Mouse (Mus musculus) liver, embryonic 16.5 days (tissue): ENCODE results near the gene Rnh1. TPM values are rescaled to one million over a fixed set of nuclear protein-coding genes. Genes with fewer than 3 reads are reported as not detected.

Source experiments
- ATAC-seq: fragments of 200-750 bp; cut with Nextera tagmentation; 2 replicates; pipeline ENCODE4 v1.8.0; 2017; ENCODE audit warnings: low read depth, mild to moderate bottlenecking, moderate number of reproducible peaks, moderate library complexity
- H3K27ac ChIP-seq: fragments of 300-500 bp; sonication (generic); 2 replicates; pipeline ENCODE4 v1.5.1; 2014; ENCODE audit warnings: mild to moderate bottlenecking, low read length
- H3K27me3 ChIP-seq: fragments of 300-500 bp; sonication (generic); 2 replicates; pipeline ENCODE4 v1.6.1; 2014; ENCODE audit warnings: low read depth, low read length, mixed read lengths; ENCODE audit not compliant: control insufficient read depth, insufficient read depth
- H3K36me3 ChIP-seq: fragments of 300-500 bp; sonication (generic); 2 replicates; pipeline ENCODE4 v1.6.1; 2014; ENCODE audit warnings: mild to moderate bottlenecking; ENCODE audit not compliant: control insufficient read depth, insufficient read depth
- H3K4me1 ChIP-seq: fragments of 300-500 bp; sonication (generic); 2 replicates; pipeline ENCODE4 v1.6.1; 2014; ENCODE audit warnings: low read depth, low read length, mixed read lengths; ENCODE audit not compliant: control insufficient read depth
- H3K4me2 ChIP-seq: fragments of 300-500 bp; sonication (generic); 2 replicates; pipeline ENCODE4 v1.6.1; 2014; ENCODE audit warnings: low read depth, low read length, mixed read lengths
- H3K4me3 ChIP-seq: fragments of 300-500 bp; sonication (generic); 2 replicates; pipeline ENCODE4 v1.5.1; 2014; ENCODE audit warnings: low read depth, mild to moderate bottlenecking, low read length
- H3K9ac ChIP-seq: fragments of 300-500 bp; sonication (generic); 2 replicates; pipeline ENCODE4 v1.6.1; 2014; ENCODE audit warnings: low read depth, low read length
- H3K9me3 ChIP-seq: fragments of 300-500 bp; sonication (generic); replicated peaks from 2 replicates; pipeline ENCODE4 v1.6.1; 2016; ENCODE audit warnings: low read length; ENCODE audit not compliant: control insufficient read depth
- WGBS: fragments of 180-500 bp; shearing (Covaris S2); extraction: QIAGEN DNeasy Blood & Tissue Kit; methylation state at CpG from one replicate; pipeline ENCODE4 v1.1.7; 2014; ENCODE audit not compliant: insufficient replicate concordance; 5-methylcytosine and 5-hydroxymethylcytosine counted together
- polyA plus RNA-seq: library from polyadenylated mRNA; unstranded; fragments of >200 nt; fragmentation: Nextera tagmentation; extraction: Ambion mirVana; gene quantifications from 2 replicates; pipeline ENCODE4 v1.2.1, GENCODE M21; 2015

The Rnh1 gene
- polyA plus RNA-seq, 1 experiment from 2014 or later = 71.7 TPM

GRCm38 (mm10) chr7:141193948-141194347, 21.3 kb upstream of the Rnh1 start, which contains the start of the genes Hras and Lrrc56:
Gene Hras, minus strand, starts transcription at chr7:141194005.
Gene Lrrc56, plus strand, starts transcription at chr7:141194157.
- Histone ChIP-seq H3K4me1 (peaks cover 52% of the 10 kb centered on the region), H3K27me3 (no peaks in the 10 kb centered on the region), H3K27ac (peak within 1 kb of the TSS; percentile 93), H3K9me3 (no peaks in the 10 kb centered on the region), H3K4me3 (peak within 1 kb of the TSS; percentile 92), H3K9ac (peak within 1 kb of the TSS; percentile 91), H3K36me3 (peaks cover 30% of the 10 kb centered on the region), H3K4me2 (peak within 1 kb of the TSS; percentile 99)
- peak; percentile 92 for ATAC-seq
- WGBS = under 1% methylated on average over 37 of the region's 39 CpGs

GRCm38 (mm10) chr7:141193348-141193856, 20.7 kb upstream of the Rnh1 start:
- peak; percentile 24; the same call in 1 of the 2 replicates for ATAC-seq
- Histone ChIP-seq H3K27ac (peak overlapping the region; percentile 82), H3K9me3 (no peaks in the 10 kb centered on the region), H3K4me1 (peaks cover 47% of the 10 kb centered on the region), H3K4me3 (peak overlapping the region; percentile 92), H3K27me3 (no peaks in the 10 kb centered on the region), H3K36me3 (peaks cover 30% of the 10 kb centered on the region), H3K9ac (peak overlapping the region; percentile 91), H3K4me2 (peak overlapping the region; percentile 92)
- under 1% methylated on average over 42 of the region's 43 CpGs for WGBS

GRCm38 (mm10) chr7:141192776-141193347, 20.2 kb upstream of the Rnh1 start:
- Histone ChIP-seq H3K36me3 (peaks cover 30% of the 10 kb centered on the region), H3K27ac (peak overlapping the region; percentile 82), H3K9me3 (no peaks in the 10 kb centered on the region), H3K4me3 (peak overlapping the region; percentile 92), H3K27me3 (no peaks in the 10 kb centered on the region), H3K4me2 (peak overlapping the region; percentile 92), H3K4me1 (peaks cover 42% of the 10 kb centered on the region), H3K9ac (peak overlapping the region; percentile 91)
- 21% methylated on average over 12 of the region's 12 CpGs for WGBS
- ATAC-seq = no peak

GRCm38 (mm10) chr7:141191796-141192685, 19.4 kb upstream of the Rnh1 start:
- peaks cover 30% of the 10 kb centered on the region for H3K36me3 ChIP-seq
- no peaks in the 10 kb centered on the region for H3K27me3 ChIP-seq
- ATAC-seq = no peak
- H3K4me3 ChIP-seq = peak overlapping the region; percentile 92
- H3K27ac ChIP-seq = no peak overlapping the region
- WGBS = 88% methylated on average over 24 of the region's 24 CpGs
- H3K4me1 ChIP-seq = peaks cover 33% of the 10 kb centered on the region
- H3K9me3 ChIP-seq = no peaks in the 10 kb centered on the region
- H3K9ac ChIP-seq = no peak overlapping the region; the same call in 1 of the 2 replicates
- peak overlapping the region; percentile 92 for H3K4me2 ChIP-seq

DNA sequence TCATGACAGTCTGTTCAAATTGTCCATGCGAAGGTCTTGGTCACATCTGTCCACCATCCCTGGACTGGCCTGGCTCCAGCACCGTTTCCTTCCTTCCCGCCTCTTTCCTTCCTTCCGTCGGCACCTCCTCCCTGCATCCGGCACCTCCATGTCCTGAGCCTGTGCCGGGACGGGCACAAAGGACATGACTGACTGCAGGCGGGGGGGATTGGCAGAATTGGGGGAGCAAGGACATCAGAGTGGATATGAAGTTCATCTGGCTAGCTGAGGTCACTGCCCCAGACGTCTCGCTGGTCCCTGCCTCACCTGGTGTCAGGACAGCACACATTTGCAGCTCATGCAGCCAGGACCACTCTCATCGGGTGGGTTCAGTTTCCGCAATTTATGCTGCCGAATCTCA, 18.4 kb upstream of the Rnh1 start:
- peaks cover 23% of the 10 kb centered on the region for H3K4me1 ChIP-seq
- no peaks in the 10 kb centered on the region for H3K9me3 ChIP-seq
- H3K36me3 ChIP-seq = peaks cover 30% of the 10 kb centered on the region
- no peak overlapping the region for H3K4me3 ChIP-seq
- no peaks in the 10 kb centered on the region for H3K27me3 ChIP-seq
- WGBS = 89% methylated on average over 14 of the region's 14 CpGs
- H3K27ac ChIP-seq = no peak overlapping the region; the same call in 1 of the 2 replicates
- no peak for ATAC-seq
- H3K4me2 ChIP-seq = no peak overlapping the region
- no peak overlapping the region for H3K9ac ChIP-seq

DNA sequence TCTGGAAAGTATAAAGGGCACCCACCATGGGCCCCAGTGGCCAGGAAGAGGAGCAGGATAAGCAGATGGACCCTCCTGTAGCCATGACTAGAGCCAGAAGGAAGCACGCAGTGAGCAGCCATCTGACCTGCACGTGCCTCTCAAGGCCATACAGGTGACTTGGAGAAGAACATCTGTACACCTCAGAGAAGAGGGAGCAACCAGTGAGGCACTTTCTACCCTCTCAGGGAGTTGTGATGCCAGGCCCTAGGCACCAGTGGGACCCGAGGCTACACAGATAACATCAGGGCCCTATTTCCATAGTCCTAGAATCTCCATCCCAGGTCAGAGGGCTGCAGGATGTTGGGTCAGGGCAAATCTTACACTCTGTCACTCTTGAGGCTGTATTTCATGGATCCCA, 17.6 kb upstream of the Rnh1 start:
- ATAC-seq = no peak
- H3K27ac ChIP-seq = no peak overlapping the region
- no peak overlapping the region for H3K9ac ChIP-seq
- H3K9me3 ChIP-seq = no peaks in the 10 kb centered on the region
- H3K27me3 ChIP-seq = no peaks in the 10 kb centered on the region
- H3K4me3 ChIP-seq = no peak overlapping the region
- H3K4me2 ChIP-seq = no peak overlapping the region
- peaks cover 30% of the 10 kb centered on the region for H3K36me3 ChIP-seq
- peaks cover 15% of the 10 kb centered on the region for H3K4me1 ChIP-seq
- WGBS = 73% methylated on average over 3 of the region's 3 CpGs

DNA sequence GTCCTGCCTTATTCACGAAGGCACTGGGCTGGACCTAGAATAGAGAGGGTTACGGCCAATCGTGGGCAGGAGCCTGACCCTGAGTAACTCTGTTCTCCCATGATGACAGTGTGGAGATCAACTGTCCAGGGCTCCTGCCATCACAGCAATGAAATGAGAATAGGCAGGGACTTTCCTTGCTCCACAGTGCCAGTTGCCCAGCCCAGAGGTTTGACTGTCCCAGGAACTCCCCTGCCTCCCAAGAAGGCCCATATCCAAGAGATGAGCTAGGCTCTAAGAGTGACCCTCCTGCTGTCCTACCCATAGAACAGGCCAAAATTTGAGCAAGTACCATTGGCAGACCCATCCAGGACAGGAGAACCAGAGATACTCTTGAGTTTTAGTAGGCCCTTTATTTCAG, 16.1 kb upstream of the Rnh1 start:
- 89% methylated on average over 3 of the region's 3 CpGs for WGBS
- Histone ChIP-seq H3K27ac (no peak overlapping the region), H3K9me3 (no peaks in the 10 kb centered on the region), H3K4me2 (no peak overlapping the region), H3K4me3 (no peak overlapping the region), H3K9ac (no peak overlapping the region), H3K36me3 (peaks cover 30% of the 10 kb centered on the region), H3K27me3 (no peaks in the 10 kb centered on the region), H3K4me1 (peaks cover 11% of the 10 kb centered on the region)
- no peak for ATAC-seq

- 66% methylated on average over 3 of the region's 3 CpGs for WGBS
Measured at GRCm38 (mm10) chr7:141188194-141188593, 15.5 kb upstream of the Rnh1 start.

DNA sequence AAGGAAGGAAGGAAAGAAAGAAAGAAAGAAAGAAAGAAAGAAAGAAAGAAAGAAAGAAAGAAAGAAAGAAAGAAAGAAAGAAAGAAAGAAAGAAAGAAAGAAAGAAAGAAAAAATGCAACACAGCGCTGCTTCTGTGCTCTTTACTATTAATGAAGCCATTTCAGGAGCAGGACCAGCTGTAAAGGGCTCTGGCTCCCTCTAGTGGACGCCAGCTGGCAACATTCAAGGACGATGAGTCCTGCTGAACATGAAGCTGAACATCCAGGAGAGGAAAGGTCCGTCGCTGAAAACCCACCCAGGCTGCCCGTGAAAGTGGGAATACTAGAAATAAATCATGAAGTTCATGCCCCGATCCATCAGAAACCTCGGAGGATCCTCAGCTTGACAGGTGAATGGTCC, 3.5 kb upstream of the Rnh1 start:
- no peaks in the 10 kb centered on the region for H3K9me3 ChIP-seq
- H3K9ac ChIP-seq = no peak overlapping the region
- H3K4me2 ChIP-seq = no peak overlapping the region
- under 1% methylated on average over 8 of the region's 8 CpGs for WGBS
- H3K4me3 ChIP-seq = no peak overlapping the region
- peaks cover 18% of the 10 kb centered on the region for H3K4me1 ChIP-seq
- H3K27ac ChIP-seq = no peak overlapping the region
- H3K36me3 ChIP-seq = no peaks in the 10 kb centered on the region
- no peak for ATAC-seq
- H3K27me3 ChIP-seq = no peaks in the 10 kb centered on the region

More at GRCm38 (mm10) chr7:141188194-141188593, 15.5 kb upstream of the Rnh1 start:
- Histone ChIP-seq H3K9me3 (no peaks in the 10 kb centered on the region), H3K4me2 (no peak overlapping the region), H3K9ac (no peak overlapping the region), H3K27me3 (no peaks in the 10 kb centered on the region), H3K4me1 (peaks cover 11% of the 10 kb centered on the region), H3K27ac (no peak overlapping the region), H3K36me3 (peaks cover 30% of the 10 kb centered on the region), H3K4me3 (no peak overlapping the region)
- ATAC-seq = no peak
